8 mouse cellular contexts compared by ENCODE assay signal in the genomic region with DNA sequence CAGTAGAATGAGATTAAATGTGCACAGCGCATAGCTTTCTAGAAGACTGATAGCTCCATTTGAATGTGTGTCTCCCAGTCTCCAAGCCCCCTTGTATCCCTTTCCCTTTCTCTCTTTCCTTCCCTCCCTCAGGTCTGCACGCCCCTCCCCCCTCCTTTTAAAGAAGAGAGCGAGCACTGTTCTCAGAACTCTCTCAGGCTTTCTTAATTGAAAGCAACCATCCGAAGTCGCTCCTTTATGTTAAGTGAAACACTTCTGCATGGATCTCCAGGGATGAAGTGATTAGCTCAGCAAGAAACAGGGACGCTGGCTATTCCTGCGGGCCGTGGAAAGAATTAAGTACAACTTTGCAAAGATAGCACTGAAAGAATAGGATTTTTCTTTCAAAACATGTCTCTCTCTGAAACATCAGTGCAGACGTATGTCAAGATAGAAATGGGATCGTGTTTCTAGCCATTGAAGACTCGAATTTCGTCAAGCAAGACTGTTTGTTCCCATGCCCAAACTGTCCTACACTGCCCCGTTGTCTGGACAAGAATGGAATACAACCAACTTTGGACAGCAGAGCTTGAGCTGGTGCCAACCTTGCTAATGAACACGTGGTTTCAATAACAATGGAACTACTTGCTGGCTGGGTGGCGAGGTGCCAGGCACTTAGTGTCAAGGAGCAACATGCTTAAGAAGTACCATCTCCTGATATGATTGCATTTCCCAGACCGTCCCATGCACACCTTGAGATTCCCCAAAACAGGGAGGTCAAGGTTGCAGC.
DNase-seq lines count a peak whose midpoint lies in the region; ATAC-seq and TF ChIP-seq lines count a peak whose summit lies in the region.

No protein-coding gene starts in this region.

- no peaks in the 10 kb centered on the region for H3K36me3 ChIP-seq in embryonic facial prominence, embryonic 10.5 days (replicated peaks)
- H3K36me3 ChIP-seq in midbrain, postnatal 0 days (ENCODE audit: insufficient read depth, low read length): no peaks in the 10 kb centered on the region

- no peak overlapping the region for H3K9ac ChIP-seq in midbrain, postnatal 0 days (replicated peaks; ENCODE audit: low read length, poor library complexity, severe bottlenecking)

- no peaks in the 10 kb centered on the region for H3K9me3 ChIP-seq in embryonic facial prominence, embryonic 10.5 days
- H3K9me3 ChIP-seq in midbrain, postnatal 0 days (ENCODE audit: low read length): no peaks in the 10 kb centered on the region

- WGBS in embryonic facial prominence, embryonic 10.5 days: 32% methylated on average over 16 of the region's 16 CpGs
- WGBS in midbrain, postnatal 0 days: 18% methylated on average over 16 of the region's 16 CpGs

- H3K4me3 ChIP-seq in embryonic facial prominence, embryonic 10.5 days: no peak overlapping the region; the same call in 1 of the 2 replicates
- no peak overlapping the region for H3K4me3 ChIP-seq in midbrain, postnatal 0 days (ENCODE audit: low read depth, low read length)

- no peak for ATAC-seq in frontal cortex, adult (ENCODE audit: low TSS enrichment)
- no peak for ATAC-seq in midbrain, postnatal 0 days (ENCODE audit: low FRiP score)

- no peak for TF ChIP-seq CTCF in midbrain, postnatal 0 days (IDR thresholded peaks at IDR 0.05)

- peak overlapping the region; percentile 57; the same call in 1 of the 2 replicates for H3K27ac ChIP-seq in embryonic facial prominence, embryonic 10.5 days (replicated peaks)
- no peak overlapping the region for H3K27ac ChIP-seq in midbrain, postnatal 0 days (ENCODE audit: low read depth, low read length)

- H3K4me2 ChIP-seq in midbrain, postnatal 0 days (ENCODE audit: low read depth, low read length, poor library complexity, severe bottlenecking): peak overlapping the region; percentile 25; the same call in 1 of the 2 replicates

- DNase-seq in frontal cortex, adult 2 months (ENCODE audit: extremely low spot score in 1 of 2, low spot score in 1 of 2): peak; percentile 20 to 54
- DNase-seq in embryonic facial prominence, embryonic 10.5 days (ENCODE audit: low spot score): peak; percentile 47
- DNase-seq in kidney, adult 18-20 months: peak; percentile 72
- DNase-seq in left cerebral cortex, adult 8-10 months (ENCODE audit: low spot score in 2 of 2): peak; percentile 22 to 64
- DNase-seq in midbrain, postnatal 0 days (ENCODE audit: low spot score): peak; percentile 75
- DNase-seq in heart, adult 9 months (ENCODE audit: low spot score in 2 of 2): no peak
- DNase-seq in thymus, postnatal 10 days (ENCODE audit: low spot score in 2 of 2): no peak

- H3K4me1 ChIP-seq in embryonic facial prominence, embryonic 10.5 days: peaks cover 30% of the 10 kb centered on the region
- H3K4me1 ChIP-seq in midbrain, postnatal 0 days (ENCODE audit: insufficient read depth, low read length): 0 out of 2 replicates have a peak, but pooled peaks cover 3% of the 10 kb centered on the region

- no peaks in the 10 kb centered on the region for H3K27me3 ChIP-seq in embryonic facial prominence, embryonic 10.5 days (replicated peaks; ENCODE audit: low read depth, poor library complexity, severe bottlenecking)
- no peaks in the 10 kb centered on the region for H3K27me3 ChIP-seq in midbrain, postnatal 0 days (ENCODE audit: insufficient read depth, low read length)

Comparison
In these comparisons a context has a peak if more than half of its experiments do, and no peak if none do; other contexts are left out.
1. DNase-seq: peak in frontal cortex, adult 2 months (2 of 2), embryonic facial prominence, embryonic 10.5 days (single experiment), kidney, adult 18-20 months (single experiment), left cerebral cortex, adult 8-10 months (2 of 2) and midbrain, postnatal 0 days (single experiment); none in heart, adult 9 months (0 of 2) and thymus, postnatal 10 days (0 of 2).